Mouse (Mus musculus) skeletal muscle tissue, adult 2 months (tissue): ENCODE data around the gene Mecr.
A peak's percentile ranks its signal among the peaks of the same experiment; 100 is the strongest.

Experiments used
- DNase-seq: peaks from one replicate; pipeline ENCODE4 v3.0.0-alpha.2; 2012; ENCODE audit warnings: low read depth, low spot score

The Mecr gene

DNA sequence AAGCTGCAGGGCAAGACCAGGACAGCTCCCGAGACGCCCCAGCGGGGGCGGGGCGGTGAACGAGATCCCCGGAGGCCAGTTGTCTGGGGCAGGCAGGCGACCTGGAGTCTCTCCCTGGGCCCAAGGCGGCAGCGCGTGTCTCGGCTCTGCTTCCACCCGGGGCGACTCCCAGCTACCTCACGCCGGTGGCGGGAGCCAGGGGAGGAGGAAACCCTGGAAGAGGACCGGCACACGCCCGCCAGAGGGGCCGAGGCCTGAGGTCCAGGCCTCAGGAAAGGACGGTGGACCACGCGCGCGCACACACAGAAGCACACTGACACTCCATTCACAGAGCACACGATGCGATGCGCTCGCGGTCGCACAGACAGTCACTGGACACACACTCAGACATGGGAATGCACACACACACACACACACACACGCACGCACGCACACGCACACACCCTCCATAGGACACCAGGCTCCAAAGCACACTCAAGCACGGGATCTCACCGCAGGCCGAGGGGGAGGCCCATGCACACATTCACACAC lies 6.9 kb upstream of the Mecr start:
- DNase-seq: no peak

DNA sequence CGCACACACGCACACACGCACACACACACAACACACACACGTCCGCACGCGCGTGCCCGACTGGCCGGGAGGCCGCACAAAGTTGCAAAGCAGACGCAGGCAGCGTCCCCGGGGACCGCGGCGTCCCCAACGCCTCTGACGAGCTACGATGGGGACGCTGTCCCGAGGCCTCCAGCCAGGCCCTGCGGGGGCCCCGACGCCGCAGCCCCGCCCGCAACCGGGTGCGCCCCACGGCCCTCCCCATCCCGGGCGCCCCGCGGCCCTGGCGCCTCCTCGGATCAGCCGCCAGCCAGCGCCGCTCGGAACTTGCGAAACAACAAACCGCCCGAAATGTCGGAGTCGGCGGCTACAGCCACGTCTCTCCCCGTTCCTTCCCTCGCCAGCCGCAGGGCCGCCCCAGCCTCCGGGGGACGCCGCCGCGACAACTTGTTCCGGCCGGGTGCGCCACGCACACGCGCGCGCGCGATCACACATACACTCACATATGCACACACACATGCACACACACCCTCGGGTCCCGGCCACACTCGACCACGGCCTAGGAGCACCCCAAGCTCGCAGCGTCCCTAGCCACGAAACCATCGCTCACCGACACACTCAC lies 6.3 kb upstream of the Mecr start:
- DNase-seq: no peak

DNA sequence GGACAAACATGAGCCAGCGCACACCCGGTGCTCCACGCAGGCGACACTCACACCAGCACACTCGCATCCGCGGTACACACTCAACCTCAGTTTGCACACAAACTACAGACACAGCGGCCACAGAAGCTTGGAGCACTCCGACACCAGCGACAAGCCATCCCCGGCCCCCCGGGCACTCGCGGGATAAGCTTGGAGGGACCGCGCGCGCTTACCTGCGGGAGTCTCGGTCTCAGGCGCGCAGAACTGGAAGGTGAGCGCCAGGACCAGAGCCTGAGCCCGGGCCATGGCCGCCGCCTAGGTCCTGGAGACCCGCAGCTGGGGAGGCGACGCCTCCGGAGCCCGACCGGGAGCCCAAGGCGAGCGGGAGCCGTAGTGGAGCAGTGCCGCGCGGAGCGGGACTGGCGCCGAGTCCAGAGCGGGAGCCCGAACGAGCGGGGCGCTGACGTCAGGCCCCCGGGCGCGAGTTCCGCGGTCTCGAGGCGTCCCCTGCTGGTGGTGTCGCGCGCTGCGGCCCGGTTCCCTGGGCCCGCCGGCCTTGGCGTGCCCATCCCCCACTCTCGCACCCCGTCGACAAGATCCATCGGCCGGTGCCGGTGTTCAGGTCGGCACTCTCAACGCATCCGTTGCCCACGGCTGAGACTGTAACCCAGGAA lies 5.3 kb upstream of the Mecr start, which contains the start of gene Ptpru:
Gene Ptpru (minus strand): TSS at position 417 of the 653 bp plus-strand sequence.
- peak; percentile 56 for DNase-seq

DNA sequence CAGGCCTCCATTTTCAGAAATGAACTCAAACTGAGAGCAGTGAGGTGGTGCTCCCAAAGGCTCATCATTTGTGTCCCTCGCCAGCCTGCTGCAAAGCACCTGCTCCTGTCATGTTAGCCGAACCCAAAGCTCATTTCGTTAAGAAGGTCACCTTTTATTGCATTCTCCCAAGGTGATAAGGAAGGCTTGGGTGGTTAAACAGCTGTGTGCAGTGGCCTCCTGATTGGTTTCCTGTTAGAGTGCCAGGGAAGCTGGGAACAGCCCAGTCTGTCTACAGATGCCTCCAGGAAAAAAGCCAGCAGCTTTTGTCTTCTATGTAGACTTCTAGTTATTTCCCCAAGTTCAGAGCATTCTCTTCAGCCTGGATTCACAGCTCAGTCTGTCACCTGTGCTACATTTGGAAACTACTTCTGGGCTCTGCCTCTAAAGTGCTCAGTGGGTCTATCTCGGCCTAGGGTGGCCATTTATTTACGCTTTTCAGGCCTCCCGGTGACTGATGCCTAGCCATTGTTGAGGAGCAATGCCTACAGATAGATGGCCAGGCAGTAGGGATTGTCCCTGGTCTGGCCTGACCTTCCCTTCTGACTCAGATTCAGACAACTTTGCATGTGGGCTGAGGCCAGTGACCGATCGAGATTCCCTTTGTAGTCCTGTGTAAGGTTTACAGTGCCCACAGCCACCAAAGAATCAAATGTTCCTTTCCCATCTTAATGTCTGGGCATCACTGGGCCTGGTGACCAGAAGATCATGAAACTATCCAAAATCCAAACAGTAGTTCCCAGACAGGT lies 2.9 kb downstream of the Mecr start:
- no peak for DNase-seq

DNA sequence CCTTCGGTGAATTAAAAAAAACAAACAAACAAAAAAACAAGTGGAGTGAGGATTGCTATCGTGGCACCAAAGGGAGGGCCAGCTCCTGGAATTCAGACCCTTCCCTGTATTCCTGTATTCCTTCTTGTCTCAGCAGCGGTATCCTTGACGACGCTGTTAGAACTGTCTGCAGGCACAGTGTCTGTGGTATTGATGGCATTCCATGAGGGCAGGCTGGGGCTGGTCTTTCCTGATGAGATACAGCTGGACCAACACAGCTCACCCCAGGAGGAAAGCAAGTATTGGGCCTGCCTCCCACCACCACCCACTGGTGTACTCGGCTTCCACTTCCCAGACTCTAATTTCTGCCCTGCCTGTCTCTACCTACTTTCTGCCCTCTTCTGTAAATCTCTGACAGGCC lies 4.8 kb downstream of the Mecr start:
- DNase-seq: no peak

DNA sequence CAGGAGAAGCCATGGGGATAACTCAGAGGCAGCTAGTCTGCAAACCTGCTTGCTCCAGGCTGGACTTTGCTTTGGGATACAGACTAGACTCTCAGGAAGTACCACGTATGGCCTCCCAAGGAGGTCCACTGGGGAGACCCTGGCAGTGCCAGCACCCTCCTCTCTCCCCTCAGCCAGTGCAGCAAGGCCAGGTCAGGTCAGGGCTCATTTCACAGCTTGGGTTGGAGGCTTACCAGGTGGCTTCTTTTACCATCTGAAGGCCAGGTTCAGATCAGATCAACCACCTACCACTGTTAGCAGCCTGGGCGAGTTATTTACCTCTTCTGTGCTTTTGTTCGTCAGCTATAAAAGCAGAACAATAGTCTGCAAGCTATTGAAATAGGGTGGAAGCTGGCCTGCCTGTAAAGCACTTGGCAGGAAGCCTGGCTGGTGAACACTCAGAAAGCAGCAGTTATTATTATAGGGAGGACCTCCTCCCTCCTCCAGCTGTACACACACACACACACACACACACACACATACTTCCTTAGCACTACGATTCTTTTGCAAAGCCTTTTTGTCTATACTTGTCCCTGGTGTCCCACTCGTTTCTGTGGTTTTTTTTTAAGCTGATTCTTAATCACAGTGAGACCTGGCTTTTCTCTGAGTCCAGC lies 6.8 kb downstream of the Mecr start:
- DNase-seq: peak; percentile 39

DNA sequence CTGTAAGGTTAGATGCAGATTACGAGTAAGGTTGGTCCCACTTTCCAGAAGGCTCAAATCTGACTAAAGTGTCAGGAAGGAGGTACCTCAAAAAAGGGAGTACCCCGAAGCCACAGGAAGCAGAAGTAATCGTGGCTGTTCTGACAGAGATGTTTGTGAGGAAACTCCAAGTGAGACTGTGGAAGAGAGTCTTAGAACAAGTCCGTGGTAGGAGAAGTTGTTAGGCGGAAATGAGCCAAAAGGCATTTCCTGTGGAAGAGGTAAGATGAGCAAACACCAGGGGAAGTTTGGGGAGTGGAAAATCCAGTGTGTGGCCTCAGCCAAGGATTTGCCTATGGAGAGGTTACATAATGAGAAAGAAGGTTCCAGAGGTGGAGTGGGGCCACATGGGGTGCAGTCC lies 11.7 kb downstream of the Mecr start:
- DNase-seq: no peak

DNA sequence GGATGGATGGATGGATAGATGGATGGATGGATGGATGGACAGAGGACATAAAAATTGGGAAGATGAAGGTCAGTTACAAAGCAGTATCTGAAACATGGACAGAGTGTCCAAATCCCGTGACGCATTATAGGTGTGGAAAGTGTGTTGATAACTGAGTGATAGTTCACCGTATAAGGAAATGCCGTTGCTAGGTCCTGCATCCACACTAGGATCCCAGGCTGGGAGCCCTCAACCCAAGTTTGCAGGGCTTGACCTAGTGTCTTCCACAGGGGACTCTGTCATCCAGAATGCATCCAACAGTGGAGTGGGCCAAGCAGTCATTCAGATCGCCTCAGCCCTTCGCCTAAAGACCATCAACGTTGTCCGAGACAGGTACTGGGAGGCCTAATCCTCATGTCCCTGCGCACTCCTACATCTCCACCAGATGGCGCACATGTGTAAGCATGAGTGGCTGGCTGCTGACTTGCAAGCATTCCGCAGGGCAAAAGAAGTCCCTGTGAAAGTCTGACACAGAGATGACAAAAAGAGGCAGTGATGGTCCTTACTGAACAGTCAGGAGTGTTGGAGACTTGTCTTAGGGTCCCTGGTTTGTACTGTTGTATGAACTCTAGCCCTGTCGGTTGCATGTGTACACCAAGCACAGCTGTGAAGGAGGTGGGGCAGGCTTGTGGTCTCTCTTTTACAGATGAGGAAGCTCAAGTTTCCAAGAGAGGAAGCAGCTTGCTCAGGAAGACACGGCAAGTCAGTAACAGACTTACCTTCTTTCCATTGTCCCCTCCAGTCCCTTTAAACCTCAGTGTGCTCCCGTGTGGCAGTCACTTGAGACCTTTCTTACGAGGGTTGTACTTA lies 17.4 kb downstream of the Mecr start:
- DNase-seq: peak; percentile 60

DNA sequence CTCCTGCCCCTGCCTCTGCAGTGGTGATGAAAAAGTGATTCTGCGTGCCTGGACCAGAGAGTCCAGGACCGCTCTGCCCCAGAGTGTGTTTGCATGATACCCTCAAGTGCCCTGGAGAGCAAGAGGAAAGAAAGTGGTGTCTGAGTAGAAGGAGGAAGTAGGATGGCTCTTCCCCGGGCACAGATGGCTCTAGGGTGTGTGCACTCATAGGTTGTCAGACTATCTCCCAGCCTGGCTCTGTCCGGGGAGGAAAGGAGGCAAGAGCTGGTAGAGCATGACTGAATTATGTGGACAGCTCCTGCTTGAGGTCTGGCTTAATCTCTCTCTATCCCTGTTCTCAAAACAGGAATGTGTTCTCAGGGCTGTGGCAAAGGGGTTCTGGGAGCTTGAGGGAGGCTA lies 18.1 kb downstream of the Mecr start:
- no peak for DNase-seq

DNA sequence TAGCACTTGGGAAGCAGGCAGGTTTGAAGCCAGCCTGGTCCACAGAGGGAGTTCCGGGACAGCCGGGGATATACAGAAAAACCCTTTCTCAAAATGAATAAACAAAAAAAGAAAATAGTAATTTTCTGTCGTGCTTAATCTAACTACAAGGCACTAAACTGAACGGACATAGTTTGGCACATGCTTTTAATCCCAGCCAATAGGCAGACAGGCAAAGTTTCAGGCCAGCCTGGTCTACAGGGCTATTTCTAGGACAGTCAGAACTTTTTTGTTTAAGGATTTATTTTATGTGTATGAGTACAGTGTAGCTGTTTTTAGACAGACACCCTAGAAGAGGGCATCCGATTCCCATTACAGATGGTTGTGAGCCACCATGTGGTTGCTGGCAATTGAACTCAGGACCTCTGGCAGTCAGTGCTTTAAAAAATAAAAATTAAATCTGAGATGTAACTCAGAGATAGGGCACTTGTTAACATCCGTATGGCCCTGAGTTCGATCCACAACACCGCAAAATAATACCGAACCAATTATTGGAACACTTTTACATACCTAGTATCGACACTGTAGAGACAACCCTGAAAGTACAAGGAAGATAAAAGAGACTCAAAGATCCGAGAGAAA lies 29.5 kb downstream of the Mecr start:
- DNase-seq: no peak

DNA sequence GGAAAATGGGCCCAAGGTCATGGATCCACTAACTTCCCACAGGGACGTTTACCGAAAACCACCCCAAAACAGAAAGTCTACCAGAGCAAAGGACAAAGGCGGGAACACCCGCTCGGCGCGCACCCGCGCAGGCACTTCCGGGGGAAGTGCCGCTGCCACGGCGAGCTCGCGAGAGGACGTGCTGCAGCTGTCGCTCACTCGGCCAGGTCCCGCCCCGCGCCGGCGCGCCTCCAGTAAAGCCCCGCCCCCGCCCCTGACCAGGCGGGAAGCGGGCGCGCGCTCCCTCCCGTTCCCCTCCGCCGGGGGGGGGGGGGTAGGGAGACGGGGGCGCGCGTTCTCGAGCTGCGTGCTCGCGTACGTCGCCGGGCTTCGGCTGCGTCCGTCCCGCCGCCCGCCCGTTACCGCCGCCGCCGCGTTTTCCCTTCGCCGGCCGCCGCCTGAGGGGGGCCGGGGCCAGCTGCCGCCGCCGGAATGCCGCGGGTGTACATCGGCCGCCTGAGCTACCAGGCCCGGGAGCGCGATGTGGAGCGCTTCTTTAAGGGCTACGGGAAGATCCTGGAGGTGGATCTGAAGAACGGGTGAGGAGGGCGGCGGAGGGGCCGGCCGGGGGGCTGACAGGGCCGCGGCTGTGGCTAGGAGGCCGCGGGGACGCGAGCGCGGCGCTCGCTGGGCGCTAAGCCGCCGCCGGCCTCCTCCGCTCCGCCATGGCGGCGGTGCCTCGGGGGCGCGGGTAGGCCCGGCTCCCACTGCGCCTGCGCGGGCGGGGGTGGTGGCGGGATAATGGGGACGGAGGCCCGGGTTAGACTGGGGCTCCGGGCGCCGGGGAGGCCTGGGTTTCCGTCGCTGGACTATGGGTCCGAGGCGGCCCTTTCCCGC lies 30.3 kb downstream of the Mecr start, which contains the start of gene Srsf4:
Gene Srsf4 (plus strand): TSS at position 325 of the 876 bp plus-strand sequence.
- DNase-seq: peak; percentile 97

DNA sequence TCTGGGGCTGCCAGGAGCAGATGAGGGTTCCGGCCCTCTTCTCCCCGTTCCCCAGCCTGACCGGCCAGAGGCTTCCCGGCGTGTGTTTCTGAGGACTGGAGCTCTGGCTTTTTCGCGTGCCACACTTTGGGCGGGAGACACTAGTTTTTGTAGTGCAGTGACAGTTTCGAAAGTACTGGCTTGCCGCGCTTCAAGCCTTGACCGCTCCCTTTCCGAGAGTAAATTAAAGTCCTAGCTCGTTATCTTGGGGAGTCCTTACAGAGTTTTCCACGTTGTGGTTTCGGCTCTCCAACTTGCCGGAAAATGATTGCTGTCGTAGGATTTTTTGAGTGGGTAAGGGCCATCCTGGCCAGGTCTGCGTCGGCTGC lies 30.9 kb downstream of the Mecr start:
- no peak for DNase-seq

DNA sequence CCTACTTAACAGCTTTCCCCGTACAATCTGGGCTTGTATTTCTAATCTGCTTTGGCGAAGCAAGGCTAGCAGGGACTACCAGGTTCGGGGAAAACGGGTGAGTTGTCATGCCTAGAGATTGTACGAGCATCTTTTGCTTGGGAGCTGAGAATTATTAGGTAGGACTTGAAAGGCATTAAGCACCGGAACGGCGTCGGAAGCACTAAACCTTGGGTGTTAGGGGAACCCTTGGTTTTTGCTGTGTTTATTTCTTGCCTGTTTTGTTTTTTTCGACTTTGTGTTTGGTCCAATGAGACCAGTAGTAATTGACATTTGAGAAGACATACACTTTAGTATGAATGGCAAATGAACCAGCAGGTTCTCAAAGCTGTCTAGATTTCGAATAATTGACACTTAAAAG lies 31.3 kb downstream of the Mecr start:
- no peak for DNase-seq

DNA sequence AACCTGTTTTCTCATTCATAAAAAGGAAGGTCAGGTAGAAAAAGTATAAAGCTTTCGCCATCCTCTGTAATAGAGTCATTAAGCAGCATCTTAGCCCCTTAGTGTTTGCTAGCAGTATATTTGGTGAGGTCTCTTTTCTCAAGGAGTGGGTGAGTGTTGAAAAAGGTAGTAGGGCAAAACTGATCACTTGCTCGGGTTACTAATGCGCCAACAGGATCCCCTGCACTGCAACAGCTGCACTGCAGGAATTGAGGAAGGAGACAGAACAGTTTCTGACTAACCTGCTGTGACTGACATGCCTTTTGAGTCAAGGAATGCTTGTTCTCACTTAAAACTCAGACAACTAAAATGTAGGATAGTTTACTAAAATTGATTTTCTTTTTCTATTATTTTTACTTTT lies 32.0 kb downstream of the Mecr start:
- no peak for DNase-seq

DNA sequence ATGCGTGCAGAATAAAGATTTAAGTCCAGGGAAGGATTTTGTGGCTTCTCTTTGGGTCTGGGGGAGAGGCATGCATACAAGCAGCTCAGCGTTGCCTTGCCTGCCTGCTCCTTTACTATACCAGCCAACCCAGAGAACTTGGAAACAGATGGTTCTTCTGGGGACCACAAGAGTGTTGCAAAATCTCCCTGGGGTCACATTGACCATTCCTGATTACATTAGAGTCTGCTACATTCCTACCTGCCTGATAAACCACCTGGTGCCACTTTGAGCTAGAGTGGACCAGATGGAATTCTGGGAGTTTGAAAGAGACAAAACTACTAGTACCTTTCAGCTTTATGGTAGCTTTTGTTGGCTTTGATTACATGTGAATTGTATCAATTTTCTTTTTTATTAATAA lies 33.6 kb downstream of the Mecr start:
- no peak for DNase-seq

DNA sequence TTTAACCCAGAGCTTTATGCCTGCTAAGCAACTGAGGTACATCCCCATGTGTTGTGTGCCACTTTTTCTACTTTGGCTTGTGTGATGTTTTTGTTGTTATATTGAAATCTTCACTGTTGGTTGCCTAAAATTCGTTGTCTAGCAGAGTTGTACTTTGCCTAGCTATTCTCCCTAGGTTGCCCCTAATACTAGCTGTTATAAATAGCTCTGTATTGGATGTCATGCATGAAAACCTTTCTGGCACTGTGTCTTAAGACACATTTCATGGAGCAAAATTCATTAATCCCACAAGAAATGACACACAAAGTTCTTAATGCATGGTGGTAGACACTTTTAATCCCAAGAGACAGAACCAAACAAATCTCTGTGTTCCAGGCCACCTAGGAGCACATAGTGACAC lies 36.4 kb downstream of the Mecr start:
- no peak for DNase-seq

DNA sequence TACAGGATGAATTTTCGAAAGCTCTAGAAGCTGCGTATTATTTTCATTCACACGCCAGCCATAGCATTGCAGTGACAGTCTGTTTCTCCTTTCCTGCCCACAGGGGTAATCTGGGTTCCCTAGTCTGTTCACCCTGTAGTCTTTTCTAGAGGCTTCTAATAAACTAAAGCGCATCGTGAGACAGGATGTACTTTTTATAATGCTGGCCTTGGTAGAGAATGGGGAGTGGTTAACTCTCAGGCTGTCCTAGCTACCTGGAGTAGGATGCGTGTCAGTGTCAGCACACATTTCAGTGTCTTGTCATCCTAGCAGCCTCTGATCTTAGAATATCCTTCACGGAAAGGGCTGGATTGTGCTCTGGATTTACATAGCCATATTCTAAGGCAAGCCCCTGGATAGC lies 38.0 kb downstream of the Mecr start:
- DNase-seq: no peak

DNA sequence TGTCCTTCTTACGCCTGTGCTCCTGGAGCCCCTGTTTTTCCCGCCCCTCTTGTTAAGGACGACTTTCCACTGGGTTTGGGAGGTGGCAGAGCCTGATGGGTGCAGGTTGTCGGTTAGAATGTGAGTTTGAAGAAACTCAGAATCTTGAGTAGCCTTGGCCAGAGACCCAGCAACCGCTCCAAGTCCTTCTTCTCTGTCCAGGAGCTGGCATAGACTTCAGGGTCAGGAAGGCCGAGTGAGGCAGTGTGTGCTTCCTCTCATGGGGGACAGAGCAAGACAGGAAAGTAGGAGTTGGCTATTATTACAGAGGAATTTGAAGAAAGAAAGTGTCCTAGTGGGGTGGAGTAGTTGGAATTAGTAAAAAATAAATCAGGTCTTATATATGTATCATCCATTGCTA lies 40.3 kb downstream of the Mecr start:
- DNase-seq: no peak

DNA sequence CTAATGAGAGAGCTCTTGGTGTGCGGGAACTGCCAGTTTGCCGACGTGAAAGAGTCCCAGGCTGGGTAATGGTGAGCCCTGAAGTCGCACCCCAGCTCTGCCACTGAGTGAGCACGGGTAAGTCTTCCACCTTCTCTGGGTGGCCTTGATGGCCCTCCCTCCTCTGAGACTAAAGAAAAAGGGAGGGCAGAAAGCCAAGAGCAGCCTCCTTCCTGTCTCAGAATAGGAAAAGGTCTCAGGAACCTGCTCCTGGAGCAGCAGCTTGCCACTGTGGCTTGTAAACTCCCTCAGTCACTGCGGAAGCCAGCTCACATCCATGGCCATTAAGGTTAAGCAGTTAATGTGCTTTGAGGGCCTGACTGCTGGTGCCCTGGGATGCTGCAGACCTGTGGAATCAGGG lies 42.1 kb downstream of the Mecr start:
- no peak for DNase-seq

DNA sequence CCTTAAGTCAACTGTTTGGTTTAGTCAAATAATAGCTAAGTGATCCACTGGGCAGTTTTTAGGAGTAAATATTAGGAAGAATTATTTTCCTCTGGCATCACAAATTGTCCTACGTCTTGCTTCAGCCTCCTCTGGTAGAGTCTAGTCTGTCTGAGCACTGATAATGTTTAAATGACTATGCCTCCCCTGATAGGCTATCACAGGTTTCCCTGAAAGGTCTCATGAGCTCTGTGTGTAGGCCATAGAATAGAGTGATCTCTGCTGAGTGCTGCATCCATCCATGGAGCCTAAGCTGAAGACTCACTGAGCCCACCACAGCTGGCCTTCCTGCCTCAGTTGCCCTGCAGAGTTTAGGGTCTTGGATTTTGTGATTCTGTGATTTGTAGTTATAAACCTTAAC lies 45.3 kb downstream of the Mecr start:
- DNase-seq: no peak
